Mouse (Mus musculus): ENCODE data around the gene G6pdx. TPM values are rescaled to one million over a fixed set of nuclear protein-coding genes. Genes with fewer than 3 reads are reported as not detected.

The G6pdx gene
- polyA plus RNA-seq, 1 experiment from 2014 or later: 65.0 TPM

GRCm38 (mm10) chrX:74424443-74424842 is 4.6 kb downstream of the G6pdx start:
- 0 out of 2 replicates have a peak overlapping the region, but pooled peaks have one; percentile 37 for H3K9ac ChIP-seq (ENCODE audit: low read depth, low read length)
- ATAC-seq (replicated peaks; ENCODE audit: low FRiP score): no peak
- peak overlapping the region; percentile 59 for H3K27ac ChIP-seq (ENCODE audit: low read depth, low read length)
- H3K27me3 ChIP-seq (replicated peaks; ENCODE audit: control insufficient read depth, insufficient read depth, low read length): no peaks in the 10 kb centered on the region
- peak overlapping the region; percentile 38; the same call in 1 of the 2 replicates for H3K4me2 ChIP-seq
- peaks cover 2% of the 10 kb centered on the region; the same call in 1 of the 2 replicates for H3K4me1 ChIP-seq (replicated peaks; ENCODE audit: control insufficient read depth, insufficient read depth, low read length)
- no peaks in the 10 kb centered on the region for H3K9me3 ChIP-seq (ENCODE audit: control insufficient read depth, low read length)
- DNase-seq (ENCODE audit: low spot score): no peak
- no peaks in the 10 kb centered on the region for H3K36me3 ChIP-seq (ENCODE audit: control insufficient read depth, insufficient read depth, low read length)
- no peak overlapping the region for H3K4me3 ChIP-seq (ENCODE audit: low read depth, low read length)

DNA sequence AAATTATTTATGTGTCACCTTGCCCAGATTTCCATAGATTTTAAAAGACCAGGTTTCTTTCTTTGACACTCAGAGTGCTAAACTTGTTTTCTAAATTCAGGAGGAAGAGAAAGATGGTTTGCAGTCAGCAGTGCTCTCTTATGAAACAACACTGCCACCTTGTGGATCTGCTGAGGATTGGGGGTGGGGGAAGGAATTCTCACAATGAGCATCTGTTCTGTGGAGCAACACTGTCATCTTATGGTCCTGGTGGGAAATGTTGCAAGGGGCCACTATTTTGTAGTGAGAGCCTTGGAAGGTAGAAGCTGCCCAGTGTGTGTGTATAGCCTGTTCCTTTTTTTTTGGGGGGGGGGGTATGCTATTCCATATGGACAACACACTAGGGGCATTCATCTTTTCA is 15.6 kb downstream of the G6pdx start:
- H3K36me3 ChIP-seq (ENCODE audit: control insufficient read depth, insufficient read depth, low read length): no peaks in the 10 kb centered on the region
- no peaks in the 10 kb centered on the region for H3K27me3 ChIP-seq (replicated peaks; ENCODE audit: control insufficient read depth, insufficient read depth, low read length)
- H3K4me1 ChIP-seq (replicated peaks; ENCODE audit: control insufficient read depth, insufficient read depth, low read length): no peaks in the 10 kb centered on the region
- ATAC-seq (replicated peaks; ENCODE audit: low FRiP score): 0 out of 2 replicates have a peak, but pooled peaks have one; percentile 36
- H3K4me2 ChIP-seq: no peak overlapping the region
- H3K4me3 ChIP-seq (ENCODE audit: low read depth, low read length): no peak overlapping the region
- no peak overlapping the region for H3K27ac ChIP-seq (ENCODE audit: low read depth, low read length)
- H3K9ac ChIP-seq (ENCODE audit: low read depth, low read length): no peak overlapping the region
- no peaks in the 10 kb centered on the region for H3K9me3 ChIP-seq (ENCODE audit: control insufficient read depth, low read length)
- peak; percentile 41 for DNase-seq (ENCODE audit: low spot score)

GRCm38 (mm10) chrX:74408340-74408739 is 20.7 kb downstream of the G6pdx start:
- WGBS: 53% methylated on average over 2 of the region's 2 CpGs

GRCm38 (mm10) chrX:74400136-74400535 is 28.9 kb downstream of the G6pdx start:
- Histone ChIP-seq H3K4me3 (ENCODE audit: low read depth, low read length) (no peak overlapping the region), H3K36me3 (ENCODE audit: control insufficient read depth, insufficient read depth, low read length) (no peaks in the 10 kb centered on the region), H3K27me3 (replicated peaks; ENCODE audit: control insufficient read depth, insufficient read depth, low read length) (no peaks in the 10 kb centered on the region), H3K9me3 (ENCODE audit: control insufficient read depth, low read length) (no peaks in the 10 kb centered on the region), H3K27ac (ENCODE audit: low read depth, low read length) (no peak overlapping the region), H3K4me1 (replicated peaks; ENCODE audit: control insufficient read depth, insufficient read depth, low read length) (no peaks in the 10 kb centered on the region), H3K9ac (ENCODE audit: low read depth, low read length) (no peak overlapping the region), H3K4me2 (no peak overlapping the region)
- DNase-seq (ENCODE audit: low spot score): no peak
- ATAC-seq (replicated peaks; ENCODE audit: low FRiP score): no peak
- 82% methylated on average over 3 of the region's 3 CpGs for WGBS

More at GRCm38 (mm10) chrX:74408340-74408739, 20.7 kb downstream of the G6pdx start:
- no peak overlapping the region for H3K4me3 ChIP-seq (ENCODE audit: low read depth, low read length)
- no peak for DNase-seq (ENCODE audit: low spot score)
- H3K9ac ChIP-seq (ENCODE audit: low read depth, low read length): no peak overlapping the region
- H3K27ac ChIP-seq (ENCODE audit: low read depth, low read length): no peak overlapping the region
- no peaks in the 10 kb centered on the region for H3K27me3 ChIP-seq (replicated peaks; ENCODE audit: control insufficient read depth, insufficient read depth, low read length)
- no peaks in the 10 kb centered on the region for H3K4me1 ChIP-seq (replicated peaks; ENCODE audit: control insufficient read depth, insufficient read depth, low read length)
- no peak for ATAC-seq (replicated peaks; ENCODE audit: low FRiP score)
- H3K36me3 ChIP-seq (ENCODE audit: control insufficient read depth, insufficient read depth, low read length): no peaks in the 10 kb centered on the region
- H3K9me3 ChIP-seq (ENCODE audit: control insufficient read depth, low read length): no peaks in the 10 kb centered on the region
- H3K4me2 ChIP-seq: no peak overlapping the region

- no peaks in the 10 kb centered on the region; the same call in 1 of the 2 replicates for H3K4me1 ChIP-seq (replicated peaks; ENCODE audit: control insufficient read depth, insufficient read depth, low read length)
- H3K9me3 ChIP-seq (ENCODE audit: control insufficient read depth, low read length): no peaks in the 10 kb centered on the region
- ATAC-seq (replicated peaks; ENCODE audit: low FRiP score) (peak; percentile 100), DNase-seq (ENCODE audit: low spot score) (peak; percentile 79)
- 12% methylated on average over 28 of the region's 30 CpGs for WGBS
- peak within 1 kb of the TSS; percentile 74 for H3K4me2 ChIP-seq
- no peaks in the 10 kb centered on the region for H3K27me3 ChIP-seq (replicated peaks; ENCODE audit: control insufficient read depth, insufficient read depth, low read length)
- peak within 1 kb of the TSS; percentile 56 for H3K4me3 ChIP-seq (ENCODE audit: low read depth, low read length)
- H3K36me3 ChIP-seq (ENCODE audit: control insufficient read depth, insufficient read depth, low read length): no peaks in the 10 kb centered on the region
- H3K27ac ChIP-seq (ENCODE audit: low read depth, low read length): peak within 1 kb of the TSS; percentile 83
- H3K9ac ChIP-seq (ENCODE audit: low read depth, low read length): peak within 1 kb of the TSS; percentile 76
These were observed 36.2 kb downstream of the G6pdx start, which contains the start of the genes Fam3a and Ikbkg for GRCm38 (mm10) chrX:74392535-74393443. Fam3a (minus strand) TSS chrX:74393272. Ikbkg (plus strand) TSS chrX:74393290.

GRCm38 (mm10) chrX:74388153-74388552 is 40.8 kb downstream of the G6pdx start:
- ATAC-seq (replicated peaks; ENCODE audit: low FRiP score) (peak; percentile 62), DNase-seq (ENCODE audit: low spot score) (no peak)
- no peak overlapping the region for H3K9ac ChIP-seq (ENCODE audit: low read depth, low read length)
- H3K9me3 ChIP-seq (ENCODE audit: control insufficient read depth, low read length): no peaks in the 10 kb centered on the region
- H3K4me1 ChIP-seq (replicated peaks; ENCODE audit: control insufficient read depth, insufficient read depth, low read length): no peaks in the 10 kb centered on the region; the same call in none of the 2 replicates
- peak overlapping the region; percentile 38; the same call in 1 of the 2 replicates for H3K27ac ChIP-seq (ENCODE audit: low read depth, low read length)
- no peaks in the 10 kb centered on the region for H3K36me3 ChIP-seq (ENCODE audit: control insufficient read depth, insufficient read depth, low read length)
- H3K27me3 ChIP-seq (replicated peaks; ENCODE audit: control insufficient read depth, insufficient read depth, low read length): no peaks in the 10 kb centered on the region
- no peak overlapping the region for H3K4me3 ChIP-seq (ENCODE audit: low read depth, low read length)
- no peak overlapping the region for H3K4me2 ChIP-seq

GRCm38 (mm10) chrX:74384451-74384850 is 44.5 kb downstream of the G6pdx start:
- WGBS: 56% methylated on average over 2 of the region's 2 CpGs
- Histone ChIP-seq H3K9ac (ENCODE audit: low read depth, low read length) (no peak overlapping the region), H3K9me3 (ENCODE audit: control insufficient read depth, low read length) (no peaks in the 10 kb centered on the region), H3K4me1 (replicated peaks; ENCODE audit: control insufficient read depth, insufficient read depth, low read length) (no peaks in the 10 kb centered on the region; the same call in none of the 2 replicates), H3K27me3 (replicated peaks; ENCODE audit: control insufficient read depth, insufficient read depth, low read length) (no peaks in the 10 kb centered on the region), H3K27ac (ENCODE audit: low read depth, low read length) (no peak overlapping the region), H3K4me2 (no peak overlapping the region), H3K4me3 (ENCODE audit: low read depth, low read length) (no peak overlapping the region), H3K36me3 (ENCODE audit: control insufficient read depth, insufficient read depth, low read length) (no peaks in the 10 kb centered on the region)
- DNase-seq (ENCODE audit: low spot score): no peak
- peak; percentile 89 for ATAC-seq (replicated peaks; ENCODE audit: low FRiP score)

DNA sequence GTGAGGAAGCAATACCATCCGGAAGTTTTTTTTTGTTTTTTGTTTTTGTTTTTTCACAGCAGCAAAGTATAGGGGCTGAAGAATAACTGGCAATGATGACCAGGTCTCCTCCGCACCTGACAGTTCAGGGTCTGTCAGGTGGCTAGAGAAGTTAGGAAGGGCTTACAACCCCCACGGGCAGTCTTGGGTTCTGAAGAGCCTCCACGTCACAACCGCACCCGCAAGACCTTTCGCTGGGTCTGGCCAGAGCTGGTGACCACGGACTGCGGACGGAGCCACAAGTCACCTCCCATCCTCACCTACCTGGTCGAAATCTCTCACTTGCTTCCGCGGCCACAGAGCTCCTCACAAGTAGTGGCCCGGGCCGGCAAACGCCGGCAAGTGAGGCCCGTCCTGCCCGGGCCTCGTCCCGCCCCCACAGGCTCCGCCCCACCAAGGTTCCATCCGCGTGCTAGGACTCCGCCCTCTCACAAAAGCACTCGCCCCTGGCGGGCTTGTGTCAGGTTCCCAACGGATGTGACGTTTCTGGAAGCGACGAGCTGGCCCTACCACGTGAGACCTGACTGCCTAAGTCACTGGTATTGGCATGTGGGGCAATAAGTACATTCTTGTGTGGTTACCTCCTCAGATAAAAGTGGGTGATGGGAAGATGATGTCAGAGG is 56.0 kb downstream of the G6pdx start, which contains the start of the genes Ubl4a and Slc10a3:
TSS of gene Ubl4a (minus strand) at position 331 of the 662 bp plus-strand sequence.
TSS of gene Slc10a3 (minus strand) at position 462 of the 662 bp plus-strand sequence.
- 15% methylated on average over 32 of the region's 32 CpGs for WGBS
- Histone ChIP-seq H3K4me2 (peak within 1 kb of the TSS; percentile 70), H3K9ac (ENCODE audit: low read depth, low read length) (peak within 1 kb of the TSS; percentile 72), H3K4me1 (replicated peaks; ENCODE audit: control insufficient read depth, insufficient read depth, low read length) (no peaks in the 10 kb centered on the region; the same call in 1 of the 2 replicates), H3K36me3 (ENCODE audit: control insufficient read depth, insufficient read depth, low read length) (no peaks in the 10 kb centered on the region), H3K4me3 (ENCODE audit: low read depth, low read length) (peak within 1 kb of the TSS; percentile 58), H3K27me3 (replicated peaks; ENCODE audit: control insufficient read depth, insufficient read depth, low read length) (no peaks in the 10 kb centered on the region), H3K9me3 (ENCODE audit: control insufficient read depth, low read length) (no peaks in the 10 kb centered on the region), H3K27ac (ENCODE audit: low read depth, low read length) (no peak within 1 kb of the TSS; the same call in 1 of the 2 replicates)
- DNase-seq (ENCODE audit: low spot score) (peak; percentile 78), ATAC-seq (replicated peaks; ENCODE audit: low FRiP score) (peak; percentile 90)

All from liver, embryonic 11.5 days (tissue).